Mouse (Mus musculus) C2C12 (cell line): ENCODE measurements around the gene Fermt1.

ENCODE experiments used
- CEBPB ChIP-seq: IDR thresholded peaks from one replicate; pipeline ENCODE4 v1.6.1; 2011; ENCODE audit warnings: low read depth, mild to moderate bottlenecking, control low read depth, moderate library complexity
- CTCF ChIP-seq: IDR thresholded peaks from one replicate; pipeline ENCODE4 v1.5.1; 2011; ENCODE audit not compliant: control insufficient read depth, insufficient read depth, insufficient read length
- FOSL1 ChIP-seq: IDR thresholded peaks from one replicate; pipeline ENCODE4 v1.8.0; 2011; ENCODE audit warnings: mild to moderate bottlenecking, low read length; ENCODE audit not compliant: poor library complexity, insufficient read depth, severe bottlenecking
- MAX ChIP-seq: IDR thresholded peaks from one replicate; pipeline ENCODE4 v1.6.1; 2011; ENCODE audit warnings: mild to moderate bottlenecking, control low read depth
- MYOD1 ChIP-seq: IDR thresholded peaks from one replicate; pipeline ENCODE4 v1.6.1; 2011; ENCODE audit warnings: low read depth; ENCODE audit not compliant: control insufficient read depth, insufficient read length
- MYOG ChIP-seq: IDR thresholded peaks from one replicate; pipeline ENCODE4 v1.6.1; 2011; ENCODE audit not compliant: control insufficient read depth, insufficient read length; ENCODE audit errors: extremely low read depth
- USF1 ChIP-seq: IDR thresholded peaks from one replicate; pipeline ENCODE4 v1.6.1; 2011; ENCODE audit warnings: low read depth, mild to moderate bottlenecking, control low read depth, moderate library complexity

- TF ChIP-seq CTCF (no peak), MAX (no peak), USF1 (no peak), MYOG (no peak), MYOD1 (no peak), CEBPB (no peak), FOSL1 (no peak)
These were observed 43.6 kb downstream of the Fermt1 start for GRCm38 (mm10) chr2:132902056-132902455.
